Mouse (Mus musculus): ENCODE data around the gene Rabl3.

Rabl3 gene

GRCm38 (mm10) chr16:37598463-37598862 lies 58.8 kb downstream of the Rabl3 start:
- DNase-seq = no peak

DNA sequence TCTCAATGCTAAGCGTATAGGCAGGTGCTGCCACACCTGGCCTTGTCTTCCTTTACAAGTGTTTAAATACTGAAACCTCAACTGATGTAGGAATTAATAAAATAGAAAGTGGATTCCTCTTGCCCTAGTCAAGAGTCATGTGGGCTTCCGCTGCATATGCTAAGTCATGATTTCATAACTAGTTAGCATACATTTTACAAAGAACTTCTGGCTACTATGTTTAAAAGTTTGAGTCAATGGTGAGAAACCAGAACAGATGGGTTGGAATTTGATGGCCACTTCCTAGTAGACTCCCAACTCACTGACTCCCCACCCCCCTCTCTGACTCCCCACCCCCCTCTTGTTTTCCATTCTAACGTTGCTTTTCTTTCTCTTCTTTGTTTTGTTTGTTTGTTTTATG lies 59.6 kb downstream of the Rabl3 start:
- DNase-seq = no peak

GRCm38 (mm10) chr16:37603431-37603830 lies 63.7 kb downstream of the Rabl3 start:
- DNase-seq = no peak

DNA sequence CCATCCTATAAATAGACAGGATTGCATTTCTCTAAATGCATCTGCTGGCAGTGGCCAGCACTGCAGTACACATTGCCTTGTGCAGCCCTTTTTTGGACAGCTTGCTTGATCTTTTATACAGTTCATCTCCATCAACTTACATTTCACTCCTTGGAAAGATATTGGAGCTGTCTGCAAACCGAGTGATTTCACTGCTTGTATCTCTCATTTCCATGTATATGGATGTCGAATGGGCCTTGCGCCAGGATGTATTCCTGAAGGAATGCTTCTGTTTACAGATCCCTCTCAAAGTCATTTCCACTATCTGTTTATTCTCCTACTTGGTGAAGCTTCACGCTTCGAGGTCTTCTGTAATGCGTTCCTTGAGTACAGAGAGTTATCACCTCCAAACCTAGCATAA lies 64.6 kb downstream of the Rabl3 start:
- DNase-seq = no peak

GRCm38 (mm10) chr16:37610333-37610732 lies 70.6 kb downstream of the Rabl3 start:
- no peak for DNase-seq

DNA sequence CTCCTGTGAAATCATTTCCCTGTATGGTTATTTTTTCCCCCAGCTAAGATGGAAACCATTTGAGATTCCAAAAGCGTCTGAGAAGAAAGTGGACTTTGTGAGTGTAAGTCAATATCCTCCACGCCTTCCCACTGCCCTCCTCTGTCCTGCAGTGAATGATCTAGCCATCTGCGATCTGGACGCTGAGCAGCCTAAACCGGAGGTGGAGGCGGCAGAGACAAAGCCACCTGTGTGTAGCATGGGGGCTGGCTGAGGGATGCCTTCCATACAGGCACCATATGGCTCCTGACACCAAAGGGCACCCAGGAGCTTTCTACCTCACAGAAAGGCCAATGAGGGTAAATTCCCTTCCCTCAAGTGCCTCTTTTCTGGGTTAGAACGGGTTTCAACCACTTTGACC lies 71.4 kb downstream of the Rabl3 start:
- no peak for DNase-seq

GRCm38 (mm10) chr16:37612013-37612412 lies 72.3 kb downstream of the Rabl3 start:
- no peak for DNase-seq

GRCm38 (mm10) chr16:37614540-37614939 lies 74.9 kb downstream of the Rabl3 start:
- no peak for DNase-seq

DNA sequence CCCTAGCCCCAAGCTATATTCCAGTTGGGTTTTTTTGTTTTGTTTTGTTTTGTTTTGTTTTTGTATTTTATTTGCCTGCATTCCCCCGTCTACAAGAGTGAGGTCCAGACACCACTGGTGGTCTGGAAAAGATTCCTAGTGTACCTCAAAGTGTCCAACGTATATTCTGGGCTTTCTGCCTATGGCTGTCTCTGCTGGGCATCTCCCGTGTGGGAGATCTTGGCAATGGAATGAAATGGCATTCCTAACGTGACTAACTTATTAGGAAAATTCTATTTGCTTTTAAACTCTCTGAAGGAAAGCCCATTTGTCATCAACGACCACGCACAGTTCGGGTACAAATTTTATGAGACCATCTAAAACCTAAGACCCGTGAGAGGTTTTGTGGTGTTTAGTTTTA lies 75.7 kb downstream of the Rabl3 start:
- DNase-seq = no peak

- DNase-seq = no peak
These were observed 76.4 kb downstream of the Rabl3 start for GRCm38 (mm10) chr16:37616104-37616503.

DNA sequence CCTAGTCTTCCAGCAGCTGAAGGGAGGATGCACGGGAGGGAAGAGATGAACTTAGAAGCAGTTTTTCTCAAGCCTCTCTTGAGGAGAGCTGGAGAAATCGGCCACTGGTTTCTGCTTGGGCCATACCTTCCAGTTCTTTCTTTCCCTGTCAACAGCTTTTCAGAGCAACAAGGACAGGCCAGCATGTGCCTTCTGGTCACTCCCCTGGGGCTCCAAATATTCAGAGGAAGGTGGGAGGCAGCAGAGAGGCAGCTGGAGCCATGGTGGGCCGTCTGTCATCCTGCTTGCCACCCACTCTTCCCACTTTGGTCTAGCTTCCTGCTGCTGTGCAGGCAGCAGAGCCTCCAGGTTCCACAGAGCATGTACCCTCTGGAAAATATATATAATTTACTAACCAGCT lies 78.0 kb downstream of the Rabl3 start:
- peak; percentile 22 for DNase-seq

All from kidney, postnatal 10 days (tissue).